ENCODE assay signal across 18 mouse cellular contexts in the genomic region with DNA sequence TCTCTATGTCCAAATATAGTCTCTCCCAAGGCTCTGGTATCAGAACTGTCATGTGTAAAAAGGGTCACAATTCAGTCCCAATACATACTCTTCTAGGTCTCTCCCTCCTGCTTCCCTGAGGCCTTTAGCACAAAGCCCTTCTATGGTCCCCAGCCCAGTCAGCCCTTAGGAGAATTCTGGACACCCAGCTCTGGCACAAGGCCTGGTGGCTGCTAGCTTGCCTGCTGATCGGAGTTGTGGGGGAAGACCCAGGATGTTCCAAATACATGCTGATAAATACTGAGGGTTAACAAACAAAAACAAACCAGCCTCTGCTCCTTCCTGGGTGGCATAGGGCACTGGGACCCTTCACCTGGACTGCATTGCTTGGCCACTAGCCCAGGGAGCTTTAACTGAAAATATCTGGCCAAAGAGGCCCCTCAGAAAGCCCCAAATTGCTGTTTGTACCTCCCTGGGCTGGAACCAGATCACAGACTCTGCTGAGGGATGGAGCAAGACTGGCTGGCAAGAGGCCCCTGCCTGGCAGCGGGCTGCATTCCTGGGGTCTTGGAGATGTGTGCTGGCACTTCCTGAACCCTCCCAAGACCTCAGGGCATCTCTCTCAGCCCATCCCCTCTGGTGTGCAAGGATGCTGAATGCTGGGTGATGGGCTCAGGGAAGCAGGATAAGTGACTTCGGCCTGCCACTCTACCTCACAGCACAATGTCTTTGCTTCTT.
A peak's percentile ranks its signal among the peaks of the same experiment; 100 is the strongest.
DNase-seq lines count a peak whose midpoint lies in the region; ATAC-seq and TF ChIP-seq lines count a peak whose summit lies in the region.
"Had no signal": no experiment of that assay in that cellular context is flagged by ENCODE, and none has a peak within 500 bp of the region (broad histone marks: within the 10 kb centered on the region; RNA-seq: fewer than 3 reads in every experiment).

No protein-coding gene starts in this region.

- peak; percentile 44 for DNase-seq in forebrain, embryonic 14.5 days (ENCODE audit: low spot score)
- peak; percentile 50 to 72 for DNase-seq in layer of hippocampus, postnatal 14 days (ENCODE audit: low spot score in 2 of 2)
- DNase-seq in layer of hippocampus, adult 9-10 months (ENCODE audit: low spot score), result no peak
- DNase-seq in right cerebral cortex, postnatal 10 days (ENCODE audit: low spot score in 2 of 2), result peak; percentile 74 to 80
- DNase-seq in right cerebral cortex, adult 18-20 months, result no peak
- DNase-seq in kidney, adult 2 months, result no peak
- DNase-seq: adrenal gland, postnatal 36 days; cerebellum, adult 11 months; gastrocnemius, adult 2 months; heart, postnatal 36 days; kidney, adult 11 months; kidney, postnatal 25 days; liver; thymus, adult 18-20 months had no signal

- H3K4me2 ChIP-seq in forebrain, embryonic 14.5 days (ENCODE audit: low read length), result no peak overlapping the region
- no peak overlapping the region for H3K4me2 ChIP-seq in forebrain, embryonic 13.5 days
- H3K4me2 ChIP-seq in hindbrain, embryonic 16.5 days (ENCODE audit: low read length), result no peak overlapping the region

- H3K9me3 ChIP-seq in forebrain, embryonic 14.5 days (replicated peaks; ENCODE audit: control insufficient read depth, low read length), result no peaks in the 10 kb centered on the region
- no peaks in the 10 kb centered on the region for H3K9me3 ChIP-seq in forebrain, embryonic 13.5 days (replicated peaks)
- H3K9me3 ChIP-seq in hindbrain, embryonic 16.5 days (ENCODE audit: control insufficient read depth, low read length), result no peaks in the 10 kb centered on the region
- H3K9me3 ChIP-seq: G1E; megakaryocyte, embryonic 14.5 days had no signal

- H3K9ac ChIP-seq in forebrain, embryonic 14.5 days (ENCODE audit: low read length), result no peak overlapping the region
- H3K9ac ChIP-seq in forebrain, embryonic 13.5 days, result no peak overlapping the region
- no peak overlapping the region for H3K9ac ChIP-seq in hindbrain, embryonic 16.5 days (ENCODE audit: low read depth, low read length)

- WGBS in forebrain, embryonic 14.5 days, result 79% methylated on average over 3 of the region's 3 CpGs
- 82% methylated on average over 3 of the region's 3 CpGs for whole genome bisulfite sequencing in forebrain, embryonic 13.5 days
- WGBS in hindbrain, embryonic 16.5 days, result 67% methylated on average over 3 of the region's 3 CpGs
- 87% methylated on average over 3 of the region's 3 CpGs for WGBS in kidney, adult 2 months

- no peaks in the 10 kb centered on the region for H3K27me3 ChIP-seq in forebrain, embryonic 14.5 days (replicated peaks; ENCODE audit: control insufficient read depth, insufficient read depth, low read length)
- no peaks in the 10 kb centered on the region for H3K27me3 ChIP-seq in forebrain, embryonic 13.5 days
- H3K27me3 ChIP-seq in hindbrain, embryonic 16.5 days (replicated peaks; ENCODE audit: control insufficient read depth, insufficient read depth, low read length), result no peaks in the 10 kb centered on the region
- H3K27me3 ChIP-seq in kidney, adult 2 months (replicated peaks; ENCODE audit: control insufficient read depth, insufficient read depth, low read length), result no peaks in the 10 kb centered on the region

- no peak for ATAC-seq in forebrain, embryonic 14.5 days
- ATAC-seq in forebrain, embryonic 13.5 days, result no peak
- ATAC-seq in hindbrain, embryonic 16.5 days, result peak; percentile 91

- H3K4me1 ChIP-seq in forebrain, embryonic 14.5 days (ENCODE audit: control insufficient read depth, insufficient read depth, low read length), result no peaks in the 10 kb centered on the region
- H3K4me1 ChIP-seq in forebrain, embryonic 13.5 days, result peaks cover 11% of the 10 kb centered on the region
- no peaks in the 10 kb centered on the region; the same call in 1 of the 2 replicates for H3K4me1 ChIP-seq in hindbrain, embryonic 16.5 days (ENCODE audit: control insufficient read depth, insufficient read depth, low read depth, low read length)
- no peaks in the 10 kb centered on the region for H3K4me1 ChIP-seq in kidney, adult 2 months (ENCODE audit: control insufficient read depth, insufficient read depth, low read length)

- H3K36me3 ChIP-seq in forebrain, embryonic 14.5 days (ENCODE audit: control insufficient read depth, insufficient read depth, low read length), result no peaks in the 10 kb centered on the region
- no peaks in the 10 kb centered on the region for H3K36me3 ChIP-seq in forebrain, embryonic 13.5 days (ENCODE audit: poor library complexity, severe bottlenecking)
- no peaks in the 10 kb centered on the region for H3K36me3 ChIP-seq in hindbrain, embryonic 16.5 days (ENCODE audit: control insufficient read depth, insufficient read depth, low read length)
- H3K36me3 ChIP-seq in kidney, adult 2 months (ENCODE audit: control insufficient read depth, insufficient read depth, low read length), result no peaks in the 10 kb centered on the region
- H3K36me3 ChIP-seq: G1E had no signal

- no peak for TF ChIP-seq CTCF in kidney, adult 2 months (conservative IDR thresholded peaks at IDR 0.05; ENCODE audit: insufficient read depth, insufficient read length, low read depth, low read length)

- no peak overlapping the region for H3K4me3 ChIP-seq in forebrain, embryonic 14.5 days (ENCODE audit: low read depth, low read length)
- H3K4me3 ChIP-seq in forebrain, embryonic 13.5 days, result no peak overlapping the region
- H3K4me3 ChIP-seq in hindbrain, embryonic 16.5 days (ENCODE audit: low read length), result no peak overlapping the region
- H3K4me3 ChIP-seq in kidney, adult 2 months (ENCODE audit: insufficient read depth, low read depth, low read length), result no peak overlapping the region
- H3K4me3 ChIP-seq: gastrocnemius, adult 2 months; megakaryocyte, embryonic 14.5 days had no signal

- no peak overlapping the region for H3K27ac ChIP-seq in forebrain, embryonic 14.5 days (ENCODE audit: low read depth, low read length)
- no peak overlapping the region for H3K27ac ChIP-seq in forebrain, embryonic 13.5 days
- H3K27ac ChIP-seq in hindbrain, embryonic 16.5 days (ENCODE audit: low read depth, low read length), result no peak overlapping the region
- H3K27ac ChIP-seq in kidney, adult 2 months (ENCODE audit: insufficient read depth, low read depth, low read length), result no peak overlapping the region
- H3K27ac ChIP-seq: gastrocnemius, adult 2 months had no signal

- TF ChIP-seq POLR2A in kidney, adult 2 months (IDR thresholded peaks at IDR 0.05; ENCODE audit: low read depth, low read length), result no peak

Comparison
In these comparisons a context has a peak if more than half of its experiments do, and no peak if none do; other contexts are left out.
1. DNase-seq: peak in forebrain, embryonic 14.5 days (single experiment), layer of hippocampus, postnatal 14 days (2 of 2) and right cerebral cortex, postnatal 10 days (2 of 2); none in layer of hippocampus, adult 9-10 months (single experiment), right cerebral cortex, adult 18-20 months (single experiment) and kidney, adult 2 months (single experiment).